Mouse (Mus musculus) spleen, adult 12 weeks (tissue): Measurements from ENCODE around the gene Mdfi.
"Not testable (repeated sequence)": the region's sequence is repeated elsewhere in the genome, so short reads cannot be mapped to it uniquely, and the experiment has no call there.

ENCODE experiments used
- DNase-seq: peaks from one replicate; pipeline ENCODE4 v3.0.0; 2022; ENCODE audit warnings: low spot score

The Mdfi gene

GRCm38 (mm10) chr17:47834482-47834767 lies at the start of gene Mdfi:
Mdfi (minus strand) TSS chr17:47834691.
- no peak for DNase-seq

GRCm38 (mm10) chr17:47883099-47883498 lies 48.6 kb upstream of the Mdfi start:
- no peak for DNase-seq

GRCm38 (mm10) chr17:47881330-47881729 lies 46.8 kb upstream of the Mdfi start:
- DNase-seq = no peak

- DNase-seq = no peak
These were observed 44.7 kb upstream of the Mdfi start for GRCm38 (mm10) chr17:47879207-47879606.

- DNase-seq = no peak
These were observed 44.0 kb upstream of the Mdfi start for GRCm38 (mm10) chr17:47878378-47879089.

- no peak for DNase-seq
These were observed 43.4 kb upstream of the Mdfi start for GRCm38 (mm10) chr17:47877715-47878377.

- DNase-seq = no peak
These were observed 42.6 kb upstream of the Mdfi start for GRCm38 (mm10) chr17:47876776-47877714.

- DNase-seq = peak; percentile 75
These were observed 38.9 kb upstream of the Mdfi start for GRCm38 (mm10) chr17:47873341-47873791.

GRCm38 (mm10) chr17:47872311-47873011 lies 38.0 kb upstream of the Mdfi start:
- DNase-seq = no peak

GRCm38 (mm10) chr17:47869874-47870273 lies 35.4 kb upstream of the Mdfi start:
- no peak for DNase-seq

- DNase-seq = no peak
These were observed 31.5 kb upstream of the Mdfi start for GRCm38 (mm10) chr17:47866037-47866436.

- peak; percentile 65 for DNase-seq
These were observed 30.0 kb upstream of the Mdfi start for GRCm38 (mm10) chr17:47864496-47864895.

GRCm38 (mm10) chr17:47863437-47863836 lies 28.9 kb upstream of the Mdfi start:
- no peak for DNase-seq

- DNase-seq = no peak
These were observed 28.5 kb upstream of the Mdfi start for GRCm38 (mm10) chr17:47863023-47863422.

- DNase-seq = no peak
These were observed 21.1 kb upstream of the Mdfi start for GRCm38 (mm10) chr17:47855544-47855943.

GRCm38 (mm10) chr17:47854908-47855307 lies 20.4 kb upstream of the Mdfi start:
- no peak for DNase-seq

GRCm38 (mm10) chr17:47853760-47854159 lies 19.3 kb upstream of the Mdfi start:
- DNase-seq = no peak

GRCm38 (mm10) chr17:47853336-47853735 lies 18.8 kb upstream of the Mdfi start:
- no peak for DNase-seq

- not testable (repeated sequence) for DNase-seq
These were observed 17.4 kb upstream of the Mdfi start for GRCm38 (mm10) chr17:47851798-47852360.

GRCm38 (mm10) chr17:47850639-47851314 lies 16.3 kb upstream of the Mdfi start:
- no peak for DNase-seq

- no peak for DNase-seq
These were observed 15.5 kb upstream of the Mdfi start for GRCm38 (mm10) chr17:47850035-47850434.
